Mouse (Mus musculus) liver, embryonic 14.5 days (tissue): ENCODE data around the gene Syt3. TPM values are rescaled to one million over a fixed set of nuclear protein-coding genes. Genes with fewer than 3 reads are reported as not detected.

Source experiments
- ATAC-seq: fragments of 200-750 bp; cut with Nextera tagmentation; 2 replicates; pipeline ENCODE4 v1.8.0; 2017; ENCODE audit warnings: moderate number of reproducible peaks, mild to moderate bottlenecking, moderate library complexity; ENCODE audit not compliant: insufficient read depth
- DNase-seq, 3 experiments: peaks; one replicate each; pipeline ENCODE4 v3.0.0-alpha.2; 2012 to 2013; ENCODE audit warnings: low read depth in 3 of 3, low spot score in 3 of 3
- H3K27ac ChIP-seq: fragments of 300-500 bp; sonication (generic); 2 replicates; pipeline ENCODE4 v1.5.1; 2014; ENCODE audit warnings: moderate library complexity, mild to moderate bottlenecking, control low read depth, inconsistent platforms
- H3K27me3 ChIP-seq: fragments of 300-500 bp; sonication (generic); 2 replicates; pipeline ENCODE4 v1.6.1; 2014; ENCODE audit warnings: mild to moderate bottlenecking, low read length, moderate library complexity; ENCODE audit not compliant: control insufficient read depth, insufficient read depth
- H3K36me3 ChIP-seq: fragments of 300-500 bp; sonication (generic); replicated peaks from 2 replicates; pipeline ENCODE4 v1.6.1; 2014; ENCODE audit warnings: low read depth; ENCODE audit not compliant: control insufficient read depth, insufficient read depth
- H3K4me1 ChIP-seq, 2 experiments: fragments of 200-500 bp in 1 of 2; fragments of 300-500 bp in 1 of 2; sonication (generic) in 1 of 2; replicated peaks; 2 replicates each; pipeline ENCODE4 v1.6.1; 2012 to 2014; ENCODE audit warnings: antibody characterized with exemption in 1 of 2, inconsistent platforms in 1 of 2, low read length in 1 of 2; ENCODE audit not compliant: control insufficient read depth in 2 of 2, insufficient read depth in 2 of 2
- H3K4me2 ChIP-seq: fragments of 300-500 bp; sonication (generic); 2 replicates; pipeline ENCODE4 v1.6.1; 2014; ENCODE audit warnings: low read depth, mild to moderate bottlenecking, control low read depth, moderate library complexity
- H3K4me3 ChIP-seq, 2 experiments: fragments of 200-500 bp in 1 of 2; fragments of 300-500 bp in 1 of 2; sonication (generic) in 1 of 2; 2 replicates each; pipeline ENCODE4 v1.5.1; 2012 to 2014; ENCODE audit warnings: low read depth in 2 of 2, low read length in 2 of 2, mild to moderate bottlenecking in 2 of 2, control low read depth in 1 of 2, inconsistent platforms in 1 of 2, moderate library complexity in 1 of 2; ENCODE audit not compliant: insufficient read depth in 1 of 2
- H3K9ac ChIP-seq: fragments of 300-500 bp; sonication (generic); replicated peaks from 2 replicates; pipeline ENCODE4 v1.6.1; 2014; ENCODE audit warnings: mild to moderate bottlenecking, control low read depth, moderate library complexity
- H3K9me3 ChIP-seq: fragments of 300-500 bp; sonication (generic); 2 replicates; pipeline ENCODE4 v1.6.1; 2016; ENCODE audit warnings: low read length, mixed read lengths; ENCODE audit not compliant: control insufficient read depth
- CTCF ChIP-seq: IDR thresholded peaks from 2 replicates; pipeline ENCODE4 v1.5.1; 2016; ENCODE audit warnings: antibody characterized with exemption, low read depth, control low read depth
- EP300 ChIP-seq: IDR thresholded peaks from 2 replicates; pipeline ENCODE4 v1.6.1; 2016; ENCODE audit warnings: antibody characterized with exemption, low read depth
- WGBS: fragments of 180-500 bp; shearing (Covaris S2); extraction: QIAGEN DNeasy Blood & Tissue Kit; methylation state at CpG from one replicate; pipeline ENCODE4 v1.1.7; 2014; ENCODE audit not compliant: insufficient replicate concordance; 5-methylcytosine and 5-hydroxymethylcytosine counted together
- polyA plus RNA-seq, 2 experiments: library from polyadenylated mRNA; depleted of rRNA in 1 of 2; stranded (reverse) in 1 of 2; unstranded in 1 of 2; fragments of >200 nt; fragmentation: Nextera tagmentation in 1 of 2; extraction: Ambion mirVana in 1 of 2; gene quantifications; 2 replicates each; pipeline versions ENCODE4 v1.2.1 to v1.2.3; 2012 to 2014

Syt3 gene
- polyA plus RNA-seq, 2 experiments: 0.02 TPM; not detected in 1

- Histone ChIP-seq H3K4me1 (peaks cover 0 to 3% of the 10 kb centered on the region in 2 experiments; a peak in 1 of 4 replicates), H3K27ac (no peak overlapping the region), H3K9ac (no peak overlapping the region), H3K36me3 (no peaks in the 10 kb centered on the region), H3K27me3 (peaks cover 83% of the 10 kb centered on the region), H3K4me2 (no peak overlapping the region), H3K4me3 (no peak overlapping the region), H3K9me3 (no peaks in the 10 kb centered on the region)
- WGBS: 14% methylated on average over 10 of the region's 10 CpGs
- TF ChIP-seq EP300 (no peak), CTCF (no peak)
- no peak for DNase-seq
- ATAC-seq: no peak
Observed at GRCm38 (mm10) chr7:44357531-44357930, 26.4 kb upstream of the Syt3 start.

GRCm38 (mm10) chr7:44358012-44358411, 25.9 kb upstream of the Syt3 start:
- no peak overlapping the region for H3K4me3 ChIP-seq
- no peaks in the 10 kb centered on the region for H3K36me3 ChIP-seq
- H3K9me3 ChIP-seq: no peaks in the 10 kb centered on the region
- H3K4me1 ChIP-seq: peaks cover 0 to 3% of the 10 kb centered on the region in 2 experiments; a peak in 1 of 4 replicates
- no peak overlapping the region for H3K4me2 ChIP-seq
- no peak overlapping the region for H3K9ac ChIP-seq
- TF ChIP-seq EP300: no peak
- no peak for TF ChIP-seq CTCF
- H3K27me3 ChIP-seq: peaks cover 78% of the 10 kb centered on the region
- 10% methylated on average over 5 of the region's 5 CpGs for WGBS
- no peak for DNase-seq
- ATAC-seq: no peak
- H3K27ac ChIP-seq: no peak overlapping the region

- no peaks in the 10 kb centered on the region for H3K9me3 ChIP-seq
- H3K4me2 ChIP-seq: peak overlapping the region; percentile 73
- no peak overlapping the region for H3K9ac ChIP-seq
- TF ChIP-seq EP300: no peak
- WGBS: 3% methylated on average over 24 of the region's 26 CpGs
- H3K36me3 ChIP-seq: no peaks in the 10 kb centered on the region
- peaks cover 0 to 3% of the 10 kb centered on the region in 2 experiments; a peak in 1 of 4 replicates for H3K4me1 ChIP-seq
- peaks cover 68% of the 10 kb centered on the region for H3K27me3 ChIP-seq
- no peak overlapping the region for H3K4me3 ChIP-seq
- ATAC-seq (no peak), DNase-seq (no peak)
- no peak overlapping the region for H3K27ac ChIP-seq
Observed at GRCm38 (mm10) chr7:44358886-44359654, 24.8 kb upstream of the Syt3 start.

GRCm38 (mm10) chr7:44359908-44360672, 23.8 kb upstream of the Syt3 start:
- no peaks in the 10 kb centered on the region for H3K36me3 ChIP-seq
- H3K4me3 ChIP-seq: peak overlapping the region; percentile 37 to 50
- H3K27me3 ChIP-seq: peaks cover 57% of the 10 kb centered on the region
- no peak overlapping the region for H3K9ac ChIP-seq
- TF ChIP-seq EP300 (no peak), CTCF (no peak)
- H3K4me2 ChIP-seq: peak overlapping the region; percentile 73
- no peaks in the 10 kb centered on the region for H3K9me3 ChIP-seq
- DNase-seq (peak; percentile 49 to 58 (median 57)), ATAC-seq (peak; percentile 73)
- H3K27ac ChIP-seq: no peak overlapping the region
- H3K4me1 ChIP-seq: peaks cover 0 to 3% of the 10 kb centered on the region in 2 experiments; a peak in 1 of 4 replicates
- WGBS: 1% methylated on average over 54 of the region's 54 CpGs

GRCm38 (mm10) chr7:44360792-44361301, 23.1 kb upstream of the Syt3 start:
- no peak overlapping the region for H3K27ac ChIP-seq
- no peak for TF ChIP-seq EP300
- no peak for TF ChIP-seq CTCF
- H3K36me3 ChIP-seq: no peaks in the 10 kb centered on the region
- no peak for ATAC-seq
- WGBS: 16% methylated on average over 21 of the region's 21 CpGs
- H3K4me2 ChIP-seq: peak overlapping the region; percentile 73; the same call in 1 of the 2 replicates
- no peaks in the 10 kb centered on the region for H3K9me3 ChIP-seq
- no peak overlapping the region for H3K9ac ChIP-seq
- H3K4me1 ChIP-seq: peaks cover 0 to 3% of the 10 kb centered on the region in 2 experiments; a peak in 1 of 4 replicates
- no peak for DNase-seq
- peaks cover 50% of the 10 kb centered on the region for H3K27me3 ChIP-seq
- no peak overlapping the region for H3K4me3 ChIP-seq
